Mouse (Mus musculus) midbrain, embryonic 14.5 days (tissue): ENCODE measurements at regions not wholly inside any gene's neighbourhood (a gene's known extent, or its start where the extent isn't known, plus 50 kb on each side); places are given as distances from the start of the nearest gene placed in this dataset.

ENCODE experiments used
- ATAC-seq: fragments of 200-750 bp; cut with Nextera tagmentation; 2 replicates; pipeline ENCODE4 v1.8.0; 2017; ENCODE audit warnings: moderate number of reproducible peaks, moderate library complexity; ENCODE audit not compliant: low FRiP score, low TSS enrichment
- DNase-seq: peaks from one replicate; pipeline ENCODE4 v3.0.0-alpha.2; 2015
- H3K27ac ChIP-seq: fragments of 300-500 bp; sonication (generic); replicated peaks from 2 replicates; pipeline ENCODE4 v1.5.1; 2014; ENCODE audit warnings: mild to moderate bottlenecking, low read depth, low read length, moderate library complexity
- H3K27me3 ChIP-seq: fragments of 300-500 bp; sonication (generic); 2 replicates; pipeline ENCODE4 v1.6.1; 2014; ENCODE audit warnings: low read length, control low read depth, mixed read lengths; ENCODE audit not compliant: control insufficient read depth, insufficient read depth
- H3K36me3 ChIP-seq: fragments of 300-500 bp; sonication (generic); 2 replicates; pipeline ENCODE4 v1.6.1; 2014; ENCODE audit warnings: low read length, control low read depth; ENCODE audit not compliant: control insufficient read depth, insufficient read depth
- H3K4me1 ChIP-seq: fragments of 300-500 bp; sonication (generic); 2 replicates; pipeline ENCODE4 v1.6.1; 2014; ENCODE audit warnings: mild to moderate bottlenecking, antibody characterized with exemption, low read length, control low read depth; ENCODE audit not compliant: control insufficient read depth, insufficient read depth
- H3K4me2 ChIP-seq: fragments of 300-500 bp; sonication (generic); 2 replicates; pipeline ENCODE4 v1.6.1; 2014; ENCODE audit warnings: mild to moderate bottlenecking, low read length, moderate library complexity
- H3K4me3 ChIP-seq: fragments of 300-500 bp; sonication (generic); replicated peaks from 2 replicates; pipeline ENCODE4 v1.5.1; 2014; ENCODE audit warnings: low read depth, low read length
- H3K9ac ChIP-seq: fragments of 300-500 bp; sonication (generic); replicated peaks from 2 replicates; pipeline ENCODE4 v1.6.1; 2014; ENCODE audit warnings: mild to moderate bottlenecking, low read length, moderate library complexity
- H3K9me3 ChIP-seq: fragments of 300-500 bp; sonication (generic); 2 replicates; pipeline ENCODE4 v1.6.1; 2016; ENCODE audit warnings: low read length, control low read depth, mixed read lengths; ENCODE audit not compliant: control insufficient read depth
- WGBS: fragments of 180-500 bp; shearing (Covaris S2); extraction: QIAGEN DNeasy Blood & Tissue Kit; methylation state at CpG from one replicate; pipeline ENCODE4 v1.1.7; 2014; 5-methylcytosine and 5-hydroxymethylcytosine counted together

GRCm38 (mm10) chr6:107770834-107771470 is 241.4 kb downstream of the Lrrn1 start:
- 62% methylated on average over 11 of the region's 11 CpGs for WGBS
- H3K9me3 ChIP-seq = no peaks in the 10 kb centered on the region
- no peaks in the 10 kb centered on the region for H3K4me1 ChIP-seq
- H3K27me3 ChIP-seq = no peaks in the 10 kb centered on the region
- no peak overlapping the region for H3K4me3 ChIP-seq
- no peak for DNase-seq
- H3K27ac ChIP-seq = no peak overlapping the region
- ATAC-seq = no peak
- no peak overlapping the region for H3K9ac ChIP-seq
- H3K4me2 ChIP-seq = no peak overlapping the region
- no peaks in the 10 kb centered on the region for H3K36me3 ChIP-seq

DNA sequence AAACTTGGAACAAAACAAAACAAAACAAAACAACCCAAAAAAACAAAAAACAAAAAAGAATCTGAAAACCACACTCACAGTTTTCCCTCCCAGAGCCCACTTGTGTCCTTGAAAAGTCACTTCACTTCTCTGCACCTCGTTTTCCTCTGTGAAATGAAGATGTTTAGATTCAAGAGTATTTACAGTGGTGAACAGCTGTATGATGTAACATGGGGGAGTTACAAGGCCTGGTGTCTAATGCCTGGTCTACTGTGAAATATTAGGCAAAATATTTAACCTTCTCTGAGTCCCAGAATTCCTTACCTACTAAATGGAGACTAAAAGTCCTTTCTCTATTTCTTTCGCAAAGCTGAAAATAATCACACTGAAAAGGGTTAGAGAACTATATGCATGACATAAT is 255.4 kb downstream of the Lrrn1 start:
- Histone ChIP-seq H3K27ac (no peak overlapping the region), H3K4me2 (no peak overlapping the region), H3K27me3 (no peaks in the 10 kb centered on the region), H3K4me1 (no peaks in the 10 kb centered on the region), H3K9me3 (no peaks in the 10 kb centered on the region), H3K4me3 (no peak overlapping the region), H3K9ac (no peak overlapping the region), H3K36me3 (no peaks in the 10 kb centered on the region)
- WGBS = 84% methylated on average over 2 of the region's 2 CpGs
- DNase-seq (no peak), ATAC-seq (no peak)

- 88% methylated on average over 2 of the region's 2 CpGs for WGBS
- Histone ChIP-seq H3K9ac (no peak overlapping the region), H3K27ac (no peak overlapping the region), H3K4me2 (no peak overlapping the region), H3K36me3 (no peaks in the 10 kb centered on the region), H3K4me1 (no peaks in the 10 kb centered on the region), H3K9me3 (no peaks in the 10 kb centered on the region), H3K4me3 (no peak overlapping the region), H3K27me3 (no peaks in the 10 kb centered on the region)
- peak; percentile 20; the same call in 1 of the 2 replicates for ATAC-seq
- DNase-seq = no peak
Observed at GRCm38 (mm10) chr6:107788224-107788893, 258.8 kb downstream of the Lrrn1 start.

- ATAC-seq (no peak), DNase-seq (no peak)
- no peak overlapping the region for H3K4me3 ChIP-seq
- H3K4me1 ChIP-seq = no peaks in the 10 kb centered on the region
- no peak overlapping the region for H3K9ac ChIP-seq
- H3K9me3 ChIP-seq = no peaks in the 10 kb centered on the region
- H3K27ac ChIP-seq = no peak overlapping the region
- WGBS = 83% methylated on average over 2 of the region's 2 CpGs
- H3K36me3 ChIP-seq = no peaks in the 10 kb centered on the region
- H3K4me2 ChIP-seq = no peak overlapping the region
- no peaks in the 10 kb centered on the region for H3K27me3 ChIP-seq
Observed at GRCm38 (mm10) chr6:107797845-107798244, 267.0 kb upstream of the Setmar start.

- H3K4me1 ChIP-seq = no peaks in the 10 kb centered on the region
- no peak overlapping the region for H3K27ac ChIP-seq
- no peak overlapping the region for H3K9ac ChIP-seq
- no peaks in the 10 kb centered on the region for H3K9me3 ChIP-seq
- H3K27me3 ChIP-seq = no peaks in the 10 kb centered on the region
- H3K36me3 ChIP-seq = no peaks in the 10 kb centered on the region
- no peak overlapping the region for H3K4me3 ChIP-seq
- H3K4me2 ChIP-seq = no peak overlapping the region
- ATAC-seq (no peak), DNase-seq (no peak)
Observed at GRCm38 (mm10) chr6:107803056-107803455, 261.8 kb upstream of the Setmar start.
